Mouse (Mus musculus) embryonic facial prominence, embryonic 11.5 days (tissue): Measurements from ENCODE around the gene Tnpo1. TPM values are rescaled to one million over a fixed set of nuclear protein-coding genes. Genes with fewer than 3 reads are reported as not detected.
"Not testable (repeated sequence)": the region's sequence is repeated elsewhere in the genome, so short reads cannot be mapped to it uniquely, and the experiment has no call there.

ENCODE experiments used
- ATAC-seq: fragments of 200-750 bp; cut with Nextera tagmentation; replicated peaks from 2 replicates; pipeline ENCODE4 v1.8.0; 2017; ENCODE audit warnings: low read depth; ENCODE audit not compliant: insufficient number of reproducible peaks, low FRiP score, low TSS enrichment
- DNase-seq: peaks from one replicate; pipeline ENCODE4 v3.0.0-alpha.2; 2015; ENCODE audit warnings: low spot score
- H3K27ac ChIP-seq: fragments of 300-500 bp; sonication (generic); replicated peaks from 2 replicates; pipeline ENCODE4 v1.5.1; 2014; ENCODE audit warnings: mild to moderate bottlenecking, low read depth, low read length, control low read depth
- H3K27me3 ChIP-seq: fragments of 300-500 bp; sonication (generic); 2 replicates; pipeline ENCODE4 v1.6.1; 2014; ENCODE audit warnings: mild to moderate bottlenecking, low read length, moderate library complexity, mixed read lengths; ENCODE audit not compliant: control insufficient read depth, insufficient read depth
- H3K36me3 ChIP-seq: fragments of 300-500 bp; sonication (generic); replicated peaks from 2 replicates; pipeline ENCODE4 v1.6.1; 2014; ENCODE audit warnings: low read depth, mild to moderate bottlenecking, low read length, moderate library complexity, mixed read lengths; ENCODE audit not compliant: control insufficient read depth, insufficient read depth
- H3K4me1 ChIP-seq: fragments of 300-500 bp; sonication (generic); 2 replicates; pipeline ENCODE4 v1.6.1; 2014; ENCODE audit warnings: low read length, mixed read lengths; ENCODE audit not compliant: control insufficient read depth, insufficient read depth
- H3K4me2 ChIP-seq: fragments of 300-500 bp; sonication (generic); 2 replicates; pipeline ENCODE4 v1.6.1; 2014; ENCODE audit warnings: low read depth, mild to moderate bottlenecking, control low read depth, low read length, moderate library complexity
- H3K4me3 ChIP-seq: fragments of 300-500 bp; sonication (generic); 2 replicates; pipeline ENCODE4 v1.5.1; 2014; ENCODE audit warnings: low read depth, low read length, control low read depth
- H3K9ac ChIP-seq: fragments of 300-500 bp; sonication (generic); replicated peaks from 2 replicates; pipeline ENCODE4 v1.6.1; 2014; ENCODE audit warnings: mild to moderate bottlenecking, control low read depth, low read length
- H3K9me3 ChIP-seq: fragments of 300-500 bp; sonication (generic); replicated peaks from 2 replicates; pipeline ENCODE4 v1.6.1; 2016; ENCODE audit warnings: mild to moderate bottlenecking, low read length, inconsistent platforms, mixed read lengths; ENCODE audit not compliant: control insufficient read depth
- WGBS: fragments of 180-500 bp; shearing (Covaris S2); extraction: QIAGEN DNeasy Blood & Tissue Kit; methylation state at CpG from one replicate; pipeline ENCODE4 v1.1.7; 2014; 5-methylcytosine and 5-hydroxymethylcytosine counted together
- polyA plus RNA-seq: library from polyadenylated mRNA; unstranded; fragments of >200 nt; fragmentation: Nextera tagmentation; extraction: Ambion mirVana; gene quantifications from 2 replicates; pipeline ENCODE4 v1.2.1, GENCODE M21; 2014

The Tnpo1 gene
- polyA plus RNA-seq, 1 experiment from 2014 or later = 61.5 TPM

- H3K9ac ChIP-seq, H3K27ac ChIP-seq, H3K27me3 ChIP-seq, H3K9me3 ChIP-seq, ATAC-seq, H3K4me2 ChIP-seq, DNase-seq, H3K36me3 ChIP-seq, H3K4me3 ChIP-seq, H3K4me1 ChIP-seq: not testable (repeated sequence)
- 95% methylated on average over 6 of the region's 6 CpGs for WGBS
Observed at GRCm38 (mm10) chr13:98829026-98829425, 97.2 kb downstream of the Tnpo1 start.

GRCm38 (mm10) chr13:98825574-98825973 lies 100.6 kb downstream of the Tnpo1 start:
- Histone ChIP-seq H3K27ac (no peak overlapping the region), H3K4me1 (no peaks in the 10 kb centered on the region), H3K9me3 (no peaks in the 10 kb centered on the region), H3K36me3 (no peaks in the 10 kb centered on the region), H3K27me3 (no peaks in the 10 kb centered on the region), H3K4me3 (no peak overlapping the region), H3K4me2 (no peak overlapping the region), H3K9ac (no peak overlapping the region)
- WGBS = 85% methylated on average over 4 of the region's 4 CpGs
- ATAC-seq (no peak), DNase-seq (no peak)

- no peaks in the 10 kb centered on the region for H3K36me3 ChIP-seq
- H3K4me1 ChIP-seq = no peaks in the 10 kb centered on the region
- WGBS = 80% methylated on average over 2 of the region's 2 CpGs
- no peak overlapping the region for H3K4me3 ChIP-seq
- ATAC-seq = no peak
- H3K9me3 ChIP-seq = no peaks in the 10 kb centered on the region
- H3K4me2 ChIP-seq = no peak overlapping the region
- no peak overlapping the region for H3K9ac ChIP-seq
- no peaks in the 10 kb centered on the region for H3K27me3 ChIP-seq
- no peak overlapping the region for H3K27ac ChIP-seq
- DNase-seq = no peak
Observed at GRCm38 (mm10) chr13:98819094-98819493, 107.1 kb downstream of the Tnpo1 start.

- no peak for DNase-seq
- WGBS = 74% methylated on average over 4 of the region's 4 CpGs
Observed at GRCm38 (mm10) chr13:98818205-98818604, 108.0 kb downstream of the Tnpo1 start.

GRCm38 (mm10) chr13:98817766-98818165 lies 108.4 kb downstream of the Tnpo1 start:
- no peak overlapping the region for H3K27ac ChIP-seq
- DNase-seq (no peak), ATAC-seq (no peak)
- no peaks in the 10 kb centered on the region for H3K9me3 ChIP-seq
- H3K4me2 ChIP-seq = no peak overlapping the region
- no peaks in the 10 kb centered on the region for H3K4me1 ChIP-seq
- H3K36me3 ChIP-seq = no peaks in the 10 kb centered on the region
- 75% methylated on average over 4 of the region's 4 CpGs for WGBS
- H3K27me3 ChIP-seq = no peaks in the 10 kb centered on the region
- no peak overlapping the region for H3K9ac ChIP-seq
- H3K4me3 ChIP-seq = no peak overlapping the region

More at GRCm38 (mm10) chr13:98818205-98818604, 108.0 kb downstream of the Tnpo1 start:
- Histone ChIP-seq H3K4me1 (no peaks in the 10 kb centered on the region), H3K9me3 (no peaks in the 10 kb centered on the region), H3K27me3 (no peaks in the 10 kb centered on the region), H3K4me2 (no peak overlapping the region), H3K9ac (no peak overlapping the region), H3K4me3 (no peak overlapping the region), H3K27ac (no peak overlapping the region), H3K36me3 (no peaks in the 10 kb centered on the region)
- ATAC-seq = no peak

- WGBS = 84% methylated on average over 4 of the region's 4 CpGs
- H3K9me3 ChIP-seq, H3K36me3 ChIP-seq, H3K4me2 ChIP-seq, H3K9ac ChIP-seq, ATAC-seq, H3K4me1 ChIP-seq, H3K4me3 ChIP-seq, DNase-seq, H3K27me3 ChIP-seq, H3K27ac ChIP-seq: not testable (repeated sequence)
Observed at GRCm38 (mm10) chr13:98816981-98817660, 109.1 kb downstream of the Tnpo1 start.

- H3K27ac ChIP-seq = no peak overlapping the region
- no peaks in the 10 kb centered on the region for H3K9me3 ChIP-seq
- H3K36me3 ChIP-seq = no peaks in the 10 kb centered on the region
- no peaks in the 10 kb centered on the region for H3K27me3 ChIP-seq
- WGBS = 86% methylated on average over 9 of the region's 9 CpGs
- H3K4me3 ChIP-seq = no peak overlapping the region
- H3K9ac ChIP-seq = no peak overlapping the region
- no peak for DNase-seq
- ATAC-seq = no peak
- H3K4me1 ChIP-seq = no peaks in the 10 kb centered on the region
- H3K4me2 ChIP-seq = no peak overlapping the region
Observed at GRCm38 (mm10) chr13:98816571-98816970, 109.6 kb downstream of the Tnpo1 start.

- Histone ChIP-seq H3K4me3 (peak within 1 kb of the TSS; percentile 61), H3K27ac (peak within 1 kb of the TSS; percentile 95), H3K9me3 (no peaks in the 10 kb centered on the region), H3K36me3 (no peaks in the 10 kb centered on the region), H3K4me2 (peak within 1 kb of the TSS; percentile 53), H3K4me1 (no peaks in the 10 kb centered on the region), H3K9ac (peak within 1 kb of the TSS; percentile 97), H3K27me3 (no peaks in the 10 kb centered on the region)
- ATAC-seq (peak; percentile 99), DNase-seq (peak; percentile 98)
- WGBS = under 1% methylated on average over 33 of the region's 61 CpGs
Observed at GRCm38 (mm10) chr13:98815147-98815785, 110.9 kb downstream of the Tnpo1 start, which contains the start of gene Fcho2. Gene Fcho2, minus strand, starts transcription at chr13:98815449.
